Mouse (Mus musculus): ENCODE results near the gene Klhl23.

DNA sequence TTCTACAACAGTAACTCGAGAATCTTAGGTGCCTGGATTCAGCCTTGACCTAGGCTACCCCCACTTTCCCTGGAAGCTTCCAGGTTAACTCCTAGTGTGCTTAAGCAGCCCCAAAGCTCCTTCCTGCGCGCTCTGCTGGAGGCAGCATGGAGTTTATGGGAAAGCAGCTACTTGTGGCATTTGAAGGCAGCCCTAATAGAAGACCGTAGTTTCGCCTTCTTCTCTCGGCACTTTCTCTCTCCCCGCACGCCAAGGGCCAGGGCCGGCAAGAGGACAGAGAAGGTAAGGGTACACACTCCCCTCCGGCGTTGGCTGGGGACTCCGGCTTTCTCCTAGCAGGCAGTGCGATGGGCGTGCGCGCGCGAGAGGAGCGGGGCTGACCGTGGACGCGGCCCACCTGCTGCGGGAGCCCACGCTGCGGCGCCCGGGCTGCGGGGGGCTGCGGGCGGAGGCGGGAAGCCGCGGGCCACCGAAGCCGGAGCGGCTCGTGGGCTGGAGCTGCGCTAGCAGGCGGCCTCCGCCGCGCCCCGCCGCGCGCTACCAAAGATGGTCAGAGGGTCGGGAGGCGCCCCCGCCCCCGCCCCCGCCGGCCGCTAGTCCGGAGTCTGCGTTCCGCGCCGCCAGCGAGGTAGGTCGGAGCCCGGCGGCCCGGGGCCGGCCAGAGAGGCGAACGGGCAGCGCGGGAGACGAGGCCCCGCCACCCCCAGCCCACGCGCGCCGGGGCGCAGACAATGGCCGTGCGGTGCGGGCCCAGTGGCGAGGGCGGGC is 801 bp downstream of the Klhl23 start:
- TF ChIP-seq CTCF (IDR thresholded peaks at IDR 0.05; ENCODE audit: insufficient read depth, low read depth, low read length) = no peak
- TF ChIP-seq POLR2A (IDR thresholded peaks at IDR 0.05; ENCODE audit: insufficient read depth, low read depth, low read length) = no peak; the same call in 1 of the 2 replicates

All from olfactory bulb, adult 2 months (tissue).